Mouse (Mus musculus): ENCODE data around the gene Ngdn. TPM values are rescaled to one million over a fixed set of nuclear protein-coding genes. Genes with fewer than 3 reads are reported as not detected.
"Not testable (repeated sequence)": the region's sequence is repeated elsewhere in the genome, so short reads cannot be mapped to it uniquely, and the experiment has no call there.

Ngdn gene
- polyA plus RNA-seq, 1 experiment = 49.9 TPM

- no peak for TF ChIP-seq CTCF (IDR thresholded peaks at IDR 0.05; ENCODE audit: control insufficient read depth, insufficient read depth, low read length)
- TF ChIP-seq POLR2A (IDR thresholded peaks at IDR 0.05; ENCODE audit: borderline replicate concordance, control insufficient read depth, low read depth, low read length) = no peak
- Histone ChIP-seq H3K4me3 (replicated peaks; ENCODE audit: control insufficient read depth, low read depth, low read length) (no peak overlapping the region), H3K27ac (ENCODE audit: control insufficient read depth, insufficient read depth, low read depth, low read length, poor library complexity) (no peak overlapping the region), H3K4me1 (ENCODE audit: control insufficient read depth, insufficient read depth, low read length) (no peaks in the 10 kb centered on the region)
Observed at GRCm38 (mm10) chr14:54994869-54995186, 20.4 kb upstream of the Ngdn start.

- Histone ChIP-seq H3K4me3 (replicated peaks; ENCODE audit: control insufficient read depth, low read depth, low read length) (no peak overlapping the region), H3K4me1 (ENCODE audit: control insufficient read depth, insufficient read depth, low read length) (no peaks in the 10 kb centered on the region), H3K27ac (ENCODE audit: control insufficient read depth, insufficient read depth, low read depth, low read length, poor library complexity) (no peak overlapping the region)
- 75% methylated on average over 14 of the region's 14 CpGs for WGBS
- TF ChIP-seq POLR2A (IDR thresholded peaks at IDR 0.05; ENCODE audit: borderline replicate concordance, control insufficient read depth, low read depth, low read length) (no peak), CTCF (IDR thresholded peaks at IDR 0.05; ENCODE audit: control insufficient read depth, insufficient read depth, low read length) (no peak)
Observed at GRCm38 (mm10) chr14:54995457-54996138, 19.7 kb upstream of the Ngdn start.

- 82% methylated on average over 9 of the region's 9 CpGs for WGBS
- Histone ChIP-seq H3K4me1 (ENCODE audit: control insufficient read depth, insufficient read depth, low read length) (no peaks in the 10 kb centered on the region), H3K27ac (ENCODE audit: control insufficient read depth, insufficient read depth, low read depth, low read length, poor library complexity) (no peak overlapping the region), H3K4me3 (replicated peaks; ENCODE audit: control insufficient read depth, low read depth, low read length) (no peak overlapping the region)
- TF ChIP-seq POLR2A (IDR thresholded peaks at IDR 0.05; ENCODE audit: borderline replicate concordance, control insufficient read depth, low read depth, low read length) = no peak
- no peak for TF ChIP-seq CTCF (IDR thresholded peaks at IDR 0.05; ENCODE audit: control insufficient read depth, insufficient read depth, low read length)
Observed at GRCm38 (mm10) chr14:54996793-54997192, 18.5 kb upstream of the Ngdn start.

- no peak overlapping the region for H3K4me3 ChIP-seq (replicated peaks; ENCODE audit: control insufficient read depth, low read depth, low read length)
- TF ChIP-seq CTCF (IDR thresholded peaks at IDR 0.05; ENCODE audit: control insufficient read depth, insufficient read depth, low read length) (no peak), POLR2A (IDR thresholded peaks at IDR 0.05; ENCODE audit: borderline replicate concordance, control insufficient read depth, low read depth, low read length) (no peak)
- 78% methylated on average over 4 of the region's 4 CpGs for WGBS
Observed at GRCm38 (mm10) chr14:54997297-54997696, 18.0 kb upstream of the Ngdn start.

GRCm38 (mm10) chr14:54998680-54999079 lies 16.6 kb upstream of the Ngdn start:
- Histone ChIP-seq H3K27ac (ENCODE audit: control insufficient read depth, insufficient read depth, low read depth, low read length, poor library complexity) (no peak overlapping the region), H3K4me3 (replicated peaks; ENCODE audit: control insufficient read depth, low read depth, low read length) (no peak overlapping the region), H3K4me1 (ENCODE audit: control insufficient read depth, insufficient read depth, low read length) (no peaks in the 10 kb centered on the region)
- TF ChIP-seq CTCF (IDR thresholded peaks at IDR 0.05; ENCODE audit: control insufficient read depth, insufficient read depth, low read length) = no peak
- TF ChIP-seq POLR2A (IDR thresholded peaks at IDR 0.05; ENCODE audit: borderline replicate concordance, control insufficient read depth, low read depth, low read length) = no peak

More at GRCm38 (mm10) chr14:54997297-54997696, 18.0 kb upstream of the Ngdn start:
- no peak overlapping the region for H3K27ac ChIP-seq (ENCODE audit: control insufficient read depth, insufficient read depth, low read depth, low read length, poor library complexity)
- H3K4me1 ChIP-seq (ENCODE audit: control insufficient read depth, insufficient read depth, low read length) = no peaks in the 10 kb centered on the region

DNA sequence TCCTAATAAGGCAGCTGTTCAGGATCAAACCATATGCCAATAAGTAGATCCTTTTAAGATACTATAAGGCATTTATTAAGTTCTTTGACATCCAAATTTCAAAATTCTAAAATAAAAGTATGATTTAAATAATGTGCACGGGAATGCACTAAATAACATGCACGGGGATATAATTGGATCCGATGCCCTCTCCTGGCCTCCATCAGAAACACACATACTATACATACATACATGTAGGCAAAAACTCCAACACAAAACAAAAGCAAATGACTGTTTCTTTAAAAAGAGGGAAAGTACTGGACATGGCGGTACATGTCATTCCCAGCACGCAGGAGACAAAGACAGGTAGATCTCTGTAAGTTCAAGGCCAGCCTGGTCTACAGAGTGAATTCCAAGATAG lies 15.4 kb upstream of the Ngdn start:
- not testable (repeated sequence) for H3K4me3 ChIP-seq (replicated peaks; ENCODE audit: control insufficient read depth, low read depth, low read length); H3K27ac ChIP-seq (ENCODE audit: control insufficient read depth, insufficient read depth, low read depth, low read length, poor library complexity); H3K4me1 ChIP-seq (ENCODE audit: control insufficient read depth, insufficient read depth, low read length)
- 74% methylated on average over 5 of the region's 5 CpGs for WGBS

DNA sequence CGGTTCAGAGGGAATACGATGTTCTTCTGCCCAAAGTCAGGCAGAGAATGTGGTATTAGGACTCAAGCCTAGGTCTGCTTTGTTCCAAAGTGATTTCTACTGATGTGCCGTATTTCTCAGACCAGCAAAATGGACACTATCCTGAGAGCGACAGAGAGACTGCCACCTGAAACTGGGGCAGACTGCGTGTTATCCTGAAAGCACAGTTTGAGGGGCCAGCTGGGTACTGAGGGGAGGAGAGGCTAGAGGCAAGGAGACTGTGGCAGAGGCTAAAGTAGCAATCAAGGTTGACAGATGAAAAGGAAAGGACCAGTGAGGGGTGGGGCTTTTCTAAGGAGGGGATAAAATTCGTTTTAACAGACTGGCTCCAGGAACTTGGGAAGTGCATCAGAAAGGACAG lies 14.4 kb upstream of the Ngdn start:
- Histone ChIP-seq H3K27ac (ENCODE audit: control insufficient read depth, insufficient read depth, low read depth, low read length, poor library complexity) (no peak overlapping the region), H3K4me3 (replicated peaks; ENCODE audit: control insufficient read depth, low read depth, low read length) (no peak overlapping the region), H3K4me1 (ENCODE audit: control insufficient read depth, insufficient read depth, low read length) (no peaks in the 10 kb centered on the region; the same call in 1 of the 2 replicates)
- TF ChIP-seq POLR2A (IDR thresholded peaks at IDR 0.05; ENCODE audit: borderline replicate concordance, control insufficient read depth, low read depth, low read length) (no peak), CTCF (IDR thresholded peaks at IDR 0.05; ENCODE audit: control insufficient read depth, insufficient read depth, low read length) (no peak)
- 85% methylated on average over 6 of the region's 6 CpGs for WGBS

DNA sequence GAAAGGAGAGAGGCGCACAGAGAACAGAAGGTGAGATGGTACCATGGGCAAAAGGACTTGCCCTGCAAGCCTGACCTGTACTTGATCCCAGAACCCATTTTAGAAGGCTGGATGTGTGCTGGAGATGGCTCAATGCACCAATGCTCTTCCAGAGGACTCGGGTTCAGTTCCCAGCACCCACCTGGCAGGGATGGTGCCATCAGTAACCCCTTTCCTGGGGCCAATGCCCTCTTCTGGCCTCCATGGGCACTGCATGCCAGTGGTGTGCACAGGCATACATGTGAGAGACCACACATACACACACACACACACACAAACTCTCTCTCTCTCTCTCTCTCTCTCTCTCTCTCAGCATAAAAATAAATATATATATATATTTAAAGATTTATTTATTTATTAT lies 13.8 kb upstream of the Ngdn start:
- H3K4me1 ChIP-seq (ENCODE audit: control insufficient read depth, insufficient read depth, low read length) = no peaks in the 10 kb centered on the region; the same call in 1 of the 2 replicates
- TF ChIP-seq CTCF (IDR thresholded peaks at IDR 0.05; ENCODE audit: control insufficient read depth, insufficient read depth, low read length) (peak; percentile 9; the same call in 1 of the 2 replicates), POLR2A (IDR thresholded peaks at IDR 0.05; ENCODE audit: borderline replicate concordance, control insufficient read depth, low read depth, low read length) (no peak)
- H3K27ac ChIP-seq (ENCODE audit: control insufficient read depth, insufficient read depth, low read depth, low read length, poor library complexity) = no peak overlapping the region
- no peak overlapping the region for H3K4me3 ChIP-seq (replicated peaks; ENCODE audit: control insufficient read depth, low read depth, low read length)
- 86% methylated on average over 2 of the region's 2 CpGs for WGBS

All from bone marrow, adult 2 months (tissue).